Comparison of ENCODE assay signal across 25 mouse cellular contexts in the genomic region with DNA sequence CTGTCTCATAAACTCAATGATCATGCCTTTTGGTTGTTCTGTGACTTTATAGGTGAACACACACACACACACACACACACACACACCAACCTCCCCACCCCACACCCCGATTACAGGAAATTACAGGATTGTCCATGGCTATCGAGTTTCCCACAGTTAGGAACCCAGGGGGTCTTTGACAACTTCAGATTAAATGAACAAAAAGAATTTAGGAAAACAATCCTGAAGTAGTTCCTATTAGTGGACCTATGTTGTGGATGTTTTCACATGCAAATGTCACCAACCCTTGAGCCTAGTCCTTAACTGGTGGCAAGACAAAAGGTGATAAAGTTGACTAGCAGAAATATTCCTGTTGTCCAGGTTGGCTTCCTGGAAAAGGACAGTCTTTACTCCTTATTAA.
A peak's percentile ranks its signal among the peaks of the same experiment; 100 is the strongest.
DNase-seq lines count a peak whose midpoint lies in the region; ATAC-seq and TF ChIP-seq lines count a peak whose summit lies in the region.
"Had no signal": no experiment of that assay in that cellular context is flagged by ENCODE, and none has a peak within 500 bp of the region (broad histone marks: within the 10 kb centered on the region; RNA-seq: fewer than 3 reads in every experiment).

No protein-coding gene starts in this region.

- intact Hi-C loops in heart, postnatal 36 days (cut with DNase I): no loop called here

- no peak overlapping the region for H3K4me2 ChIP-seq in midbrain, postnatal 0 days (ENCODE audit: low read depth, low read length, poor library complexity, severe bottlenecking)

- TF ChIP-seq POLR2A in kidney, adult 2 months (IDR thresholded peaks at IDR 0.05; ENCODE audit: low read depth, low read length): no peak

- 20% methylated on average over 2 of the region's 2 CpGs for WGBS in midbrain, postnatal 0 days
- WGBS in kidney, adult 2 months: 41% methylated on average over 2 of the region's 2 CpGs

- no peaks in the 10 kb centered on the region for H3K4me1 ChIP-seq in midbrain, postnatal 0 days (ENCODE audit: insufficient read depth, low read length)
- no peaks in the 10 kb centered on the region for H3K4me1 ChIP-seq in kidney, adult 2 months (ENCODE audit: control insufficient read depth, insufficient read depth, low read length)

- no peak for TF ChIP-seq CTCF in midbrain, postnatal 0 days (IDR thresholded peaks at IDR 0.05)
- no peak for TF ChIP-seq CTCF in kidney, adult 2 months (conservative IDR thresholded peaks at IDR 0.05; ENCODE audit: insufficient read depth, insufficient read length, low read depth, low read length)

- peak; percentile 25 for DNase-seq in heart, adult 11 months
- no peak for DNase-seq in heart, postnatal 36 days
- DNase-seq in ES-CJ7 (ENCODE audit: low read depth, low spot score) (peak; percentile 62), R1 (ENCODE audit: low read depth, low spot score) (peak; percentile 45), ZHBTc4 (ENCODE audit: low read depth, low spot score) (peak; percentile 28)
- no peak for DNase-seq in midbrain, postnatal 0 days (ENCODE audit: low spot score)
- DNase-seq in kidney, adult 2 months: no peak
- DNase-seq in lung, postnatal 36 days: no peak
- DNase-seq: adrenal gland, adult 2 months; adrenal gland, adult 8-10 months; adrenal gland, postnatal 10 days; adrenal gland, postnatal 14 days; adrenal gland, postnatal 25 days; adrenal gland, postnatal 36 days; B cell, adult 2 months; cerebellum, adult 11 months; cerebellum, adult 11-12 months; cerebellum, adult 18-20 months; cerebellum, adult 2 months; cerebellum, adult 8-10 months had no signal

- no peak overlapping the region for H3K4me3 ChIP-seq in midbrain, postnatal 0 days (ENCODE audit: low read depth, low read length)
- H3K4me3 ChIP-seq in kidney, adult 2 months (ENCODE audit: insufficient read depth, low read depth, low read length): no peak overlapping the region

- no peak overlapping the region for H3K27ac ChIP-seq in midbrain, postnatal 0 days (ENCODE audit: low read depth, low read length)
- H3K27ac ChIP-seq in kidney, adult 2 months (ENCODE audit: insufficient read depth, low read depth, low read length): no peak overlapping the region

- H3K36me3 ChIP-seq in midbrain, postnatal 0 days (ENCODE audit: insufficient read depth, low read length): no peaks in the 10 kb centered on the region
- no peaks in the 10 kb centered on the region for H3K36me3 ChIP-seq in kidney, adult 2 months (ENCODE audit: control insufficient read depth, insufficient read depth, low read length)
- H3K36me3 ChIP-seq: G1E had no signal

- H3K9me3 ChIP-seq in midbrain, postnatal 0 days (ENCODE audit: low read length): no peaks in the 10 kb centered on the region
- H3K9me3 ChIP-seq: G1E had no signal

- no peaks in the 10 kb centered on the region for H3K27me3 ChIP-seq in midbrain, postnatal 0 days (ENCODE audit: insufficient read depth, low read length)
- no peaks in the 10 kb centered on the region for H3K27me3 ChIP-seq in kidney, adult 2 months (replicated peaks; ENCODE audit: control insufficient read depth, insufficient read depth, low read length)
- H3K27me3 ChIP-seq: CH12.LX, Patski had no signal

- no peak overlapping the region for H3K9ac ChIP-seq in midbrain, postnatal 0 days (replicated peaks; ENCODE audit: low read length, poor library complexity, severe bottlenecking)

- ATAC-seq in midbrain, postnatal 0 days (ENCODE audit: low FRiP score): no peak
- ATAC-seq: activated CD4-positive, CD25-positive, alpha-beta regulatory T cell, adult 4 months; CD4-positive, CD25-positive, alpha-beta regulatory T cell, adult 4 months; Patski had no signal

Comparison
In these comparisons a context has a peak if more than half of its experiments do, and no peak if none do; other contexts are left out.
1. DNase-seq: peak in heart, adult 11 months (single experiment), ES-CJ7 (single experiment), R1 (single experiment) and ZHBTc4 (single experiment); none in heart, postnatal 36 days (0 of 2), midbrain, postnatal 0 days (single experiment), kidney, adult 2 months (single experiment) and lung, postnatal 36 days (single experiment).